20 mouse cellular contexts compared by ENCODE assay signal in genomic region chr9:46186387-46186786, GRCm38 (mm10). TPM values are rescaled to one million over a fixed set of nuclear protein-coding genes. Genes with fewer than 3 reads are reported as not detected.
DNase-seq lines count a peak whose midpoint lies in the region; ATAC-seq and TF ChIP-seq lines count a peak whose summit lies in the region.
"Had no signal": no experiment of that assay in that cellular context is flagged by ENCODE, and none has a peak within 500 bp of the region (broad histone marks: within the 10 kb centered on the region; RNA-seq: fewer than 3 reads in every experiment).

No protein-coding gene starts in this region.

- H3K4me2 ChIP-seq in liver, embryonic 14.5 days (ENCODE audit: low read depth): no peak overlapping the region
- no peak overlapping the region for H3K4me2 ChIP-seq in liver, embryonic 12.5 days
- no peak overlapping the region for H3K4me2 ChIP-seq in CH12.LX (ENCODE audit: insufficient read depth, low read depth, poor library complexity, severe bottlenecking)
- H3K4me2 ChIP-seq: forebrain, embryonic 15.5 days; kidney, embryonic 15.5 days; liver, embryonic 13.5 days; midbrain, embryonic 13.5 days; stomach, embryonic 15.5 days had no signal

- no peak for TF ChIP-seq EP300 in heart, adult 2 months (IDR thresholded peaks at IDR 0.05; ENCODE audit: insufficient read depth, low read depth, low read length)
- TF ChIP-seq EP300 in liver, embryonic 14.5 days (IDR thresholded peaks at IDR 0.05; ENCODE audit: low read depth): no peak
- no peak for TF ChIP-seq EP300 in CH12.LX (IDR thresholded peaks at IDR 0.05; ENCODE audit: low read length)

- 88% methylated on average over 1 of the region's 1 CpGs for WGBS in heart, adult 2 months
- WGBS in liver, embryonic 14.5 days (ENCODE audit: insufficient replicate concordance): 79% methylated on average over 1 of the region's 1 CpGs
- WGBS in liver, embryonic 12.5 days (ENCODE audit: insufficient replicate concordance): 67% methylated on average over 1 of the region's 1 CpGs
- WGBS in small intestine, adult 2 months: 76% methylated on average over 1 of the region's 1 CpGs

- no peaks in the 10 kb centered on the region for H3K79me2 ChIP-seq in heart, adult 2 months (replicated peaks; ENCODE audit: control insufficient read depth, insufficient read depth, low read length)
- no peaks in the 10 kb centered on the region for H3K79me2 ChIP-seq in CH12.LX (replicated peaks; ENCODE audit: control insufficient read depth, extremely low read depth, insufficient read depth, poor library complexity, severe bottlenecking)

- no peak for ATAC-seq in liver, embryonic 14.5 days (ENCODE audit: insufficient read depth)
- ATAC-seq in liver, embryonic 12.5 days: no peak
- ATAC-seq: forebrain, embryonic 15.5 days; midbrain, embryonic 13.5 days had no signal

- no peaks in the 10 kb centered on the region for H3K27me3 ChIP-seq in heart, adult 2 months (ENCODE audit: control insufficient read depth, insufficient read depth, low read length)
- H3K27me3 ChIP-seq in liver, embryonic 14.5 days (ENCODE audit: control insufficient read depth, insufficient read depth, low read length): no peaks in the 10 kb centered on the region
- H3K27me3 ChIP-seq in liver, embryonic 12.5 days (replicated peaks): no peaks in the 10 kb centered on the region
- H3K27me3 ChIP-seq in CH12.LX (replicated peaks): no peaks in the 10 kb centered on the region
- H3K27me3 ChIP-seq in small intestine, adult 2 months (ENCODE audit: control insufficient read depth, insufficient read depth, low read length): no peaks in the 10 kb centered on the region
- H3K27me3 ChIP-seq: forebrain, embryonic 15.5 days; kidney, embryonic 15.5 days; liver, embryonic 13.5 days; midbrain, embryonic 13.5 days; stomach, embryonic 15.5 days had no signal

- in situ Hi-C loops in CH12.LX (cut with MboI; ENCODE audit: low pct_ligation_motif_present, low pct_unique_long_range_greater_than_20kb, low sequenced_read_pairs): no loop called here

- DNase-seq in heart, adult 2 months: no peak
- no peak for DNase-seq in heart, postnatal 14 days
- DNase-seq in liver, embryonic 14.5 days (ENCODE audit: low read depth in 3 of 3, low spot score in 3 of 3): no peak
- DNase-seq in CH12.LX (ENCODE audit: extremely low read depth): no peak
- DNase-seq in thymus, postnatal 36 days: no peak
- DNase-seq: cerebellum, postnatal 25 days; liver, embryonic 13.5 days; lung, postnatal 4 days had no signal

- H3K9ac ChIP-seq in heart, adult 2 months (ENCODE audit: low read depth, low read length): no peak overlapping the region
- H3K9ac ChIP-seq in liver, embryonic 14.5 days (replicated peaks): no peak overlapping the region
- no peak overlapping the region for H3K9ac ChIP-seq in liver, embryonic 12.5 days
- no peak overlapping the region for H3K9ac ChIP-seq in CH12.LX (ENCODE audit: insufficient read depth, low read depth)
- H3K9ac ChIP-seq: forebrain, embryonic 15.5 days; kidney, embryonic 15.5 days; liver, embryonic 13.5 days; midbrain, embryonic 13.5 days; stomach, embryonic 15.5 days had no signal

- H3K36me3 ChIP-seq in heart, adult 2 months (ENCODE audit: control insufficient read depth, insufficient read depth, low read length): no peaks in the 10 kb centered on the region; the same call in 1 of the 2 replicates
- no peaks in the 10 kb centered on the region for H3K36me3 ChIP-seq in liver, embryonic 14.5 days (replicated peaks; ENCODE audit: control insufficient read depth, insufficient read depth, low read depth)
- peaks cover 8% of the 10 kb centered on the region; the same call in 1 of the 2 replicates for H3K36me3 ChIP-seq in liver, embryonic 12.5 days
- peaks cover 24 to 87% of the 10 kb centered on the region in 2 experiments for H3K36me3 ChIP-seq in CH12.LX (replicated peaks in 1 of 2; ENCODE audit: control insufficient read depth in 1 of 2, insufficient read depth in 1 of 2, low read length in 1 of 2)
- peaks cover 1% of the 10 kb centered on the region; the same call in 1 of the 2 replicates for H3K36me3 ChIP-seq in small intestine, adult 2 months (ENCODE audit: control insufficient read depth, insufficient read depth, low read length)
- H3K36me3 ChIP-seq: forebrain, embryonic 15.5 days; liver, embryonic 13.5 days; midbrain, embryonic 13.5 days; stomach, embryonic 15.5 days had no signal

- H3K9me3 ChIP-seq in liver, embryonic 14.5 days (ENCODE audit: control insufficient read depth, low read length): no peaks in the 10 kb centered on the region
- H3K9me3 ChIP-seq in liver, embryonic 12.5 days (replicated peaks): no peaks in the 10 kb centered on the region
- H3K9me3 ChIP-seq in CH12.LX (replicated peaks; ENCODE audit: low read length): no peaks in the 10 kb centered on the region
- H3K9me3 ChIP-seq: forebrain, embryonic 15.5 days; kidney, embryonic 15.5 days; liver, embryonic 13.5 days; midbrain, embryonic 13.5 days; stomach, embryonic 15.5 days had no signal

- TF ChIP-seq CTCF in heart, adult 2 months (IDR thresholded peaks at IDR 0.05): peak; percentile 68
- peak; percentile 57 for TF ChIP-seq CTCF in liver, embryonic 14.5 days (IDR thresholded peaks at IDR 0.05; ENCODE audit: low read depth)
- peak; percentile 4 to 52; a peak in 2 of 4 replicates for TF ChIP-seq CTCF in CH12.LX (conservative IDR thresholded peaks at IDR 0.05 in 1 of 2, IDR thresholded peaks at IDR 0.05 in 1 of 2; ENCODE audit: low read depth in 2 of 2, low read length in 2 of 2)
- TF ChIP-seq CTCF in small intestine, adult 2 months (IDR thresholded peaks at IDR 0.05; ENCODE audit: extremely low read depth, insufficient read length, insufficient replicate concordance, low read depth, low read length): peak; percentile 40; the same call in 1 of the 2 replicates

- no peak overlapping the region for H3K4me3 ChIP-seq in heart, adult 2 months
- H3K4me3 ChIP-seq in liver, embryonic 14.5 days (ENCODE audit: insufficient read depth in 1 of 2, low read depth in 2 of 2, low read length in 2 of 2): no peak overlapping the region
- no peak overlapping the region for H3K4me3 ChIP-seq in liver, embryonic 12.5 days
- H3K4me3 ChIP-seq in CH12.LX (replicated peaks in 1 of 3; ENCODE audit: low read depth in 2 of 3, low read length in 2 of 3, poor library complexity in 1 of 3): no peak overlapping the region
- no peak overlapping the region for H3K4me3 ChIP-seq in small intestine, adult 2 months (ENCODE audit: low read depth, low read length)
- H3K4me3 ChIP-seq: forebrain, embryonic 15.5 days; kidney, embryonic 15.5 days; liver, embryonic 13.5 days; midbrain, embryonic 13.5 days; stomach, embryonic 15.5 days had no signal

- peak; percentile 24 for TF ChIP-seq RAD21 in CH12.LX (IDR thresholded peaks at IDR 0.05; ENCODE audit: low read depth, low read length)

- no peak for TF ChIP-seq POLR2A in heart, adult 2 months (IDR thresholded peaks at IDR 0.05; ENCODE audit: insufficient read depth, low read depth, low read length)
- TF ChIP-seq POLR2A in CH12.LX (IDR thresholded peaks at IDR 0.05; ENCODE audit: low read depth, low read length): no peak
- no peak for TF ChIP-seq POLR2A in small intestine, adult 2 months (IDR thresholded peaks at IDR 0.05; ENCODE audit: low read depth, low read length)

- peaks cover 12% of the 10 kb centered on the region for H3K4me1 ChIP-seq in heart, adult 2 months (ENCODE audit: control insufficient read depth, insufficient read depth, low read length)
- H3K4me1 ChIP-seq in liver, embryonic 14.5 days (replicated peaks; ENCODE audit: control insufficient read depth in 2 of 2, insufficient read depth in 2 of 2, low read length in 1 of 2): no peaks in the 10 kb centered on the region; a peak in 2 of 4 replicates
- H3K4me1 ChIP-seq in liver, embryonic 12.5 days: no peaks in the 10 kb centered on the region
- H3K4me1 ChIP-seq in CH12.LX (ENCODE audit: control insufficient read depth in 1 of 2, insufficient read depth in 2 of 2): peaks cover 0 to 9% of the 10 kb centered on the region in 2 experiments; a peak in 3 of 4 replicates
- no peaks in the 10 kb centered on the region for H3K4me1 ChIP-seq in small intestine, adult 2 months (ENCODE audit: control insufficient read depth, insufficient read depth, insufficient read length, low read length)
- H3K4me1 ChIP-seq: liver, embryonic 13.5 days; stomach, embryonic 15.5 days had no signal

- dilution Hi-C loops in CH12.LX (cut with MboI; ENCODE audit: extremely low pct_ligation_motif_present, extremely low pct_unique_long_range_greater_than_20kb, low sequenced_read_pairs): no loop called here

- no peak overlapping the region for H3K27ac ChIP-seq in heart, adult 2 months
- H3K27ac ChIP-seq in liver, embryonic 14.5 days: no peak overlapping the region
- no peak overlapping the region for H3K27ac ChIP-seq in liver, embryonic 12.5 days
- no peak overlapping the region for H3K27ac ChIP-seq in CH12.LX (ENCODE audit: insufficient read depth, low read depth)
- H3K27ac ChIP-seq in small intestine, adult 2 months (ENCODE audit: insufficient read depth, low read depth, low read length): no peak overlapping the region
- H3K27ac ChIP-seq: forebrain, embryonic 15.5 days; kidney, embryonic 15.5 days; liver, embryonic 13.5 days; midbrain, embryonic 13.5 days; stomach, embryonic 15.5 days had no signal

- intact Hi-C loops in heart, adult 2 months (cut with DNase I): loop anchor here (5.0 kb wide), 1 partner anchor 64 kb away; no protein-coding TSS in a partner anchor
- intact Hi-C loops in heart, postnatal 14 days (cut with DNase I): loop anchor here (5.0 kb wide), 1 partner anchor 34 kb away; no protein-coding TSS in a partner anchor

RNA-seq across cellular contexts. Expression of gene Apoa1, which starts 42.0 kb away (rescaled TPM):
- not detected for total RNA-seq in heart, adult 2 months (2021)
- polyA plus RNA-seq in heart, adult 2 months (2012; rRNA removed): 0.51 and 2.3 TPM in 2 replicates
- total RNA-seq in heart, postnatal 14 days (2021): under 1 TPM in 1 of 2 experiments, not detected in 1; 0.29 TPM
- polyA plus RNA-seq in liver, embryonic 14.5 days (2012; rRNA removed): 874 and 1,404 TPM in 2 replicates
- polyA plus RNA-seq in liver, embryonic 14.5 days (2014; fragmentation: Nextera tagmentation; extraction: Ambion mirVana): 3,278 and 3,386 TPM in 2 replicates
- polyA plus RNA-seq in liver, embryonic 12.5 days (2016; fragmentation: Nextera tagmentation; extraction: Ambion mirVana): 1,440 and 1,454 TPM in 2 replicates
- total RNA-seq in CH12.LX (2012; rRNA removed): not detected in 2 replicates
- not detected in 2 replicates for total RNA-seq in CH12.LX (2014; rRNA removed)
- not detected in 2 replicates for polyA plus RNA-seq in CH12.LX (2012; ENCODE audit: insufficient read length, low read depth)
- polyA plus RNA-seq in small intestine, adult 2 months (2012; rRNA removed): 3,178 and 15,923 TPM in 2 replicates
- total RNA-seq: heart, adult 8-10 months; heart, postnatal 25 days had no signal
- polyA plus RNA-seq: C2C12 had no signal

RNA-seq across cellular contexts. Expression of gene Apoc3, which starts 49.0 kb away (rescaled TPM):
- not detected for total RNA-seq in heart, adult 2 months (2021)
- 1.4 and 3.3 TPM in 2 replicates for polyA plus RNA-seq in heart, adult 2 months (2012; rRNA removed)
- not detected for total RNA-seq in heart, postnatal 14 days (2021)
- polyA plus RNA-seq in liver, embryonic 14.5 days (2012; rRNA removed): 2.7 and 3.4 TPM in 2 replicates
- polyA plus RNA-seq in liver, embryonic 14.5 days (2014; fragmentation: Nextera tagmentation; extraction: Ambion mirVana): 4.1 and 5.8 TPM in 2 replicates
- 2.1 and 2.4 TPM in 2 replicates for polyA plus RNA-seq in liver, embryonic 12.5 days (2016; fragmentation: Nextera tagmentation; extraction: Ambion mirVana)
- not detected in 2 replicates for total RNA-seq in CH12.LX (2012; rRNA removed)
- not detected in 2 replicates for total RNA-seq in CH12.LX (2014; rRNA removed)
- polyA plus RNA-seq in CH12.LX (2012; ENCODE audit: insufficient read length, low read depth): not detected in 2 replicates
- polyA plus RNA-seq in small intestine, adult 2 months (2012; rRNA removed): 1,107 and 4,906 TPM in 2 replicates
- total RNA-seq: heart, adult 8-10 months; heart, postnatal 25 days had no signal
- polyA plus RNA-seq: C2C12; forebrain, embryonic 15.5 days; midbrain, embryonic 13.5 days; neural tube, embryonic 11.5 days had no signal

RNA-seq across cellular contexts. Expression of gene Apoa4, which starts 54.1 kb away (rescaled TPM):
- total RNA-seq in heart, adult 2 months (2021): not detected
- 0.09 and 0.10 TPM in 2 replicates for polyA plus RNA-seq in heart, adult 2 months (2012; rRNA removed)
- total RNA-seq in heart, postnatal 14 days (2021): under 1 TPM in 1 of 2 experiments, not detected in 1; 0.12 TPM
- polyA plus RNA-seq in liver, embryonic 14.5 days (2012; rRNA removed): 0.02 TPM in 1 of 2 replicates, not detected in the other
- not detected in 2 replicates for polyA plus RNA-seq in liver, embryonic 14.5 days (2014; fragmentation: Nextera tagmentation; extraction: Ambion mirVana)
- polyA plus RNA-seq in liver, embryonic 12.5 days (2016; fragmentation: Nextera tagmentation; extraction: Ambion mirVana): not detected in 2 replicates
- total RNA-seq in CH12.LX (2012; rRNA removed) (not detected in 2 replicates), CH12.LX (2014; rRNA removed) (not detected in 2 replicates)
- not detected in 2 replicates for polyA plus RNA-seq in CH12.LX (2012; ENCODE audit: insufficient read length, low read depth)
- 2,388 and 5,196 TPM in 2 replicates for polyA plus RNA-seq in small intestine, adult 2 months (2012; rRNA removed)
- total RNA-seq: gastrocnemius, adult 8-10 months; heart, adult 8-10 months; heart, postnatal 25 days; left cerebral cortex, postnatal 14 days had no signal
- polyA plus RNA-seq: C2C12; forebrain, embryonic 15.5 days; kidney, embryonic 15.5 days; neural tube, embryonic 11.5 days had no signal

Comparison
In these comparisons a context has a peak if more than half of its experiments do, and no peak if none do; other contexts are left out.
1. RNA of gene Apoa1, which starts 42.0 kb away (polyA plus RNA-seq): 3,178 to 15,923 TPM in small intestine, adult 2 months, 874 to 3,386 TPM in liver, embryonic 14.5 days and 1,440 to 1,454 TPM in liver, embryonic 12.5 days; 0.51 to 2.3 TPM in heart, adult 2 months and not detected in CH12.LX; every median in the first group is over 100 times any median in the second.
2. RNA of gene Apoc3, which starts 49.0 kb away (polyA plus RNA-seq): 1,107 to 4,906 TPM in small intestine, adult 2 months; 2.7 to 5.8 TPM in liver, embryonic 14.5 days, 2.1 to 2.4 TPM in liver, embryonic 12.5 days, 1.4 to 3.3 TPM in heart, adult 2 months and not detected in CH12.LX; every median in the first group is over 100 times any median in the second.
3. RNA of gene Apoa4, which starts 54.1 kb away (polyA plus RNA-seq): 2,388 to 5,196 TPM in small intestine, adult 2 months; 0.09 to 0.10 TPM in heart, adult 2 months, 0.02 TPM in liver, embryonic 14.5 days, not detected in liver, embryonic 12.5 days and not detected in CH12.LX; every median in the first group is over 1,000 times any median in the second.
4. Peak in every context shown above with its lines, with median percentiles within 50 percentile points of each other: CTCF ChIP-seq.